1 mouse cellular context compared by ENCODE assay signal in genomic region chr13:56151404-56152226, GRCm38 (mm10).
TF ChIP-seq lines count a peak whose summit lies in the region.

No protein-coding gene starts in this region.

TF ChIP-seq in CH12.LX, 34 proteins besides CTCF, POLR2A, EP300 and RAD21 (continued from another document):
- TF ChIP-seq JUND (conservative IDR thresholded peaks at IDR 0.05; ENCODE audit: low read depth, low read length) (no peak), NELFE (IDR thresholded peaks at IDR 0.05; ENCODE audit: low read depth, low read length) (peak; percentile 45; the same call in 1 of the 2 replicates), SMC3 (IDR thresholded peaks at IDR 0.05; ENCODE audit: low read depth, low read length) (peak; percentile 76), HCFC1 (IDR thresholded peaks at IDR 0.05; ENCODE audit: low read depth, low read length) (no peak; the same call in 1 of the 2 replicates), TCF12 (IDR thresholded peaks at IDR 0.05; ENCODE audit: low read depth, low read length) (peak; percentile 39; the same call in 1 of the 2 replicates), MYC (IDR thresholded peaks at IDR 0.05; ENCODE audit: low read depth, low read length) (0 out of 2 replicates have a peak, but pooled peaks have one; percentile 20), ZC3H11A (IDR thresholded peaks at IDR 0.05; ENCODE audit: low read depth, low read length) (no peak), NRF1 (IDR thresholded peaks at IDR 0.05; ENCODE audit: low read depth, low read length) (peak; percentile 77), SIN3A (IDR thresholded peaks at IDR 0.05; ENCODE audit: low read length) (peak; percentile 44; the same call in 1 of the 2 replicates), KAT2A (IDR thresholded peaks at IDR 0.05; ENCODE audit: insufficient replicate concordance, low read length) (no peak)
